Mouse (Mus musculus) erythroid progenitor cell, adult 5-6 weeks (primary cell): Measurements from ENCODE around the gene Rad51d. TPM values are rescaled to one million over a fixed set of nuclear protein-coding genes. Genes with fewer than 3 reads are reported as not detected.
"Not testable (repeated sequence)": the region's sequence is repeated elsewhere in the genome, so short reads cannot be mapped to it uniquely, and the experiment has no call there.

ENCODE experiments used
- ATAC-seq: replicated peaks from 2 replicates; pipeline ENCODE4 v1.8.0; 2016; ENCODE audit warnings: moderate number of reproducible peaks, mild to moderate bottlenecking, moderate TSS enrichment, inconsistent platforms; ENCODE audit not compliant: poor library complexity, low FRiP score, severe bottlenecking
- total RNA-seq, 2 experiments: library from RNA; stranded (forward) in 1 of 2; stranded (reverse) in 1 of 2; fragments of 150-400 nt in 1 of 2; fragments of 186-747, 209-891 nt in 1 of 2; gene quantifications; 2 replicates each; pipeline versions ENCODE4 v1.2.3 to v1.2.4; 2015 to 2017; ENCODE audit warnings: low replicate concordance in 2 of 2

Rad51d gene
- total RNA-seq, 2 experiments from 2014 or later = 4.4 to 5.9 TPM

- ATAC-seq = no peak
These were observed 56.5 kb downstream of the Rad51d start for GRCm38 (mm10) chr11:82833929-82834328.

- not testable (repeated sequence) for ATAC-seq
These were observed 58.0 kb downstream of the Rad51d start for GRCm38 (mm10) chr11:82832402-82832801.

DNA sequence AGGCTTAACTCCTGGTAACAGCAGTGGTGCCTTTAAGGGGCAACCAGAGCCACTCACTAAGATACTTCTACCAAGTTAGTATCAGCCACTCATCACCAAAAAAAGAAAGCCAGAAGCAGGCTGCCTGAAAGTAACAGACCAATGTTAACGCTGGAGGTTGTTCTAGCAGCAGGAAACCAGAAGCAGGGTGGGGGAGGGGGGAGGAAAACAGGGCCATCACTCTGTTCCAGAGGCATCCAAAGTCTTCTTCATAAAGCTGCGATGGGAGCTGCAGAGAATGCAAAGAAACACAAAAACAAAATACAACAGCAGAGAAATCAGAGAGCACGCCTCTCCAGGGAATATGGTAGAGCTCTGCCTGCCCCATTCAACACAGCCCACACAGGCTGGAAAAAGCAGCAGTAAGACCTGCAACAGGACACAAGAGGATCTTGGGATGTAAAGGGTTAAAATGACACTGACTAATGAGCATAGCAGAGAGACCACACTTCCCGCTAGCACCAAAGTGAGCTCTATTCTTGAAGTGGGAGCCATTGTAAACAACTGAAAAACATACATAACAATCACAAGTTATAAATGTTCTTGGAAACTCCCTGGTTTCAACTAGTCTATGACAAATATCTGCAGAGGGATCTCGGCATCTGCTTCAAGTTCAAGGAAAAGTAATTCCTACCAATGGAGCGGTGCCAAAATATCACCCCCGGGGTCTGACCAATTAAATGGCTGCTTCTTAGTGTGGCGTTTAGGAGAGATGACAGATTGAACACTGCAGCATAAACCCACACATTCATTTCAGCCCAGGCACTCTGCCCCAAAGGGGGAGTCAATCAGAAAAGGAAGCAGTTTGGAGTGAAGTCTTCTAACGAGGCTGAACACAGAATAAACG, 59.2 kb downstream of the Rad51d start:
- no peak for ATAC-seq

- ATAC-seq = no peak
These were observed 63.6 kb downstream of the Rad51d start for GRCm38 (mm10) chr11:82826818-82827217.

Other genes starting within 250 kb of the Rad51d start
- not detected in 2 replicates for gene Cct6b, start 126.3 kb downstream of the Rad51d start, total RNA-seq (2015; ENCODE audit: low replicate concordance)
- gene Cct6b, start 126.3 kb downstream of the Rad51d start, total RNA-seq (2017; ENCODE audit: low replicate concordance) = not detected in 2 replicates
- gene Zfp830, start 126.3 kb downstream of the Rad51d start, total RNA-seq (2015; ENCODE audit: low replicate concordance) = 18.4 and 22.3 TPM in 2 replicates
- 21.9 and 31.1 TPM in 2 replicates for gene Zfp830, start 126.3 kb downstream of the Rad51d start, total RNA-seq (2017; ENCODE audit: low replicate concordance)
- gene Lig3, start 109.5 kb downstream of the Rad51d start, total RNA-seq (2015; ENCODE audit: low replicate concordance) = 2.1 and 6.8 TPM in 2 replicates
- gene Lig3, start 109.5 kb downstream of the Rad51d start, total RNA-seq (2017; ENCODE audit: low replicate concordance) = 1.4 and 6.3 TPM in 2 replicates
- gene Rffl, start 19.4 kb downstream of the Rad51d start, total RNA-seq (2015; ENCODE audit: low replicate concordance) = 57.4 and 59.5 TPM in 2 replicates
- gene Rffl, start 19.4 kb downstream of the Rad51d start, total RNA-seq (2017; ENCODE audit: low replicate concordance) = 78.4 and 78.7 TPM in 2 replicates
- not detected in 2 replicates for gene Fndc8, start 1.5 kb upstream of the Rad51d start, total RNA-seq (2015; ENCODE audit: low replicate concordance)
- gene Fndc8, start 1.5 kb upstream of the Rad51d start, total RNA-seq (2017; ENCODE audit: low replicate concordance) = not detected in 2 replicates
- gene Nle1, start 17.8 kb upstream of the Rad51d start, total RNA-seq (2015; ENCODE audit: low replicate concordance) = 2.5 and 7.1 TPM in 2 replicates
- 1.1 and 2.6 TPM in 2 replicates for gene Nle1, start 17.8 kb upstream of the Rad51d start, total RNA-seq (2017; ENCODE audit: low replicate concordance)
- gene Unc45b, start 19.9 kb upstream of the Rad51d start, total RNA-seq (2015; ENCODE audit: low replicate concordance) = not detected in 2 replicates
- not detected in 2 replicates for gene Unc45b, start 19.9 kb upstream of the Rad51d start, total RNA-seq (2017; ENCODE audit: low replicate concordance)
- gene Slfn5, start 60.7 kb upstream of the Rad51d start, total RNA-seq (2015; ENCODE audit: low replicate concordance) = 4.6 and 7.6 TPM in 2 replicates
- 4.5 and 5.5 TPM in 2 replicates for gene Slfn5, start 60.7 kb upstream of the Rad51d start, total RNA-seq (2017; ENCODE audit: low replicate concordance)
- gene Slfn9, start 101.2 kb upstream of the Rad51d start, total RNA-seq (2015; ENCODE audit: low replicate concordance) = 6.8 and 10.1 TPM in 2 replicates
- gene Slfn9, start 101.2 kb upstream of the Rad51d start, total RNA-seq (2017; ENCODE audit: low replicate concordance) = 6.0 and 6.1 TPM in 2 replicates
- 6.5 and 22.2 TPM in 2 replicates for gene Slfn8, start 130.2 kb upstream of the Rad51d start, total RNA-seq (2015; ENCODE audit: low replicate concordance)
- gene Slfn8, start 130.2 kb upstream of the Rad51d start, total RNA-seq (2017; ENCODE audit: low replicate concordance) = 2.9 and 4.7 TPM in 2 replicates
- 32.1 and 39.4 TPM in 2 replicates for gene Slfn2, start 174.5 kb upstream of the Rad51d start, total RNA-seq (2015; ENCODE audit: low replicate concordance)
- 40.9 and 43.8 TPM in 2 replicates for gene Slfn2, start 174.5 kb upstream of the Rad51d start, total RNA-seq (2017; ENCODE audit: low replicate concordance)
- gene Slfn1, start 226.2 kb upstream of the Rad51d start, total RNA-seq (2015; ENCODE audit: low replicate concordance) = 4.2 and 22.3 TPM in 2 replicates
- 6.9 and 12.3 TPM in 2 replicates for gene Slfn1, start 226.2 kb upstream of the Rad51d start, total RNA-seq (2017; ENCODE audit: low replicate concordance)